Mouse (Mus musculus): ENCODE measurements around the gene Cd200r2. TPM values are rescaled to one million over a fixed set of nuclear protein-coding genes. Genes with fewer than 3 reads are reported as not detected.

The Cd200r2 gene
- total RNA-seq (2023): not detected

DNA sequence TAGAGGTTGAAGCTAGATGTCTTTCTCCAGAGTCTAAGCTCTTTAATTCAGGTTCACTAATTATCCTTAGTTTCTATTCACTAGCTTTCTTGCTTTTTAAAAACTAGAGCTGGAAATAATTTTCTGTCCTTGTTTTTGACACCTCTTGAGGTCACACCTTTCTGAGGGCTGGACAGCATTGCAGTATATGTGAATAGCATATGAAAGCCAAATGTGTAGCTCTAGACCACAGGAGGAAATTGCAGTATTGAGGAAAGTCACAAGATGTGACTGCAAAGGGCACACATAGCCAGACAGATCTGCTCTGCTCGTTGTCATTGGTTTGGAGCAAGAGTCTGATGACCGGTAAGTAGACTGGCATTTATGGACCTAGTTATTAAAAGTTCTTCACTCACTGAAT, at the start of gene Cd200r2:
Cd200r2 (plus strand) TSS at position 301 of the 400 bp plus-strand sequence.

DNA sequence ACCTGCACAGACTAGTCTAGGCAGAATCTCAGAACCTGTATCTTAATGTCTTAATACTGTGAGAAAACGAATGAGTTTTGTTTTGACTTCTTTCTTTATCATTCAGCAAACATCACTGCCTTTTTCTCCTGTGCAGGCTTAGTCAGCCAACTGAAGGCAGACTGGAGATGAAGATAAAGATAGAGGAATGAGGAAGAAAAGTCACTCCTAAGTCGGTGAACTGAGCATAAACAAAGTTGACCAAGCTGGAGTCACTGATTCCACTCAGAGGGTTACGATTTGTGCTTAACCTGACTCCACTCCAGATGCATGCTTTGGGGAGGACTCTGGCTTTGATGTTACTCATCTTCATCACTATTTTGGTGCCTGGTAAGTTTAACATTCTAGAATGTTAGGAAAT, 76.6 kb downstream of the Cd200r2 start, which contains the start of gene Cd200r3:
Cd200r3 (plus strand) TSS at position 211 of the 400 bp plus-strand sequence.

Other genes with a start within 250 kb of the Cd200r2 start
- gene Nepro, start 142.8 kb upstream of the Cd200r2 start, total RNA-seq (2023): 10 to 100 TPM; 11.7 to 13.5 TPM
- 10 to 100 TPM; 14.2 to 16.6 TPM for gene Gtpbp8, start 120.7 kb upstream of the Cd200r2 start, total RNA-seq (2023)
- under 1 TPM; 0.46 to 0.59 TPM for gene Cd200r1, start 101.4 kb upstream of the Cd200r2 start, total RNA-seq (2023)
- not detected for gene Cd200r4, start 55.4 kb upstream of the Cd200r2 start, total RNA-seq (2023)
- under 1 TPM in 1 of 2 experiments, not detected in 1; 0.58 TPM for gene Cd200r3, start 76.6 kb downstream of the Cd200r2 start, total RNA-seq (2023)
- not detected for gene Ccdc80, start 226.3 kb downstream of the Cd200r2 start, total RNA-seq (2023)

All from B cell, adult 67 days (primary cell).